Mouse (Mus musculus) CH12.LX (cell line): ENCODE measurements around the gene Ubtd2. TPM values are rescaled to one million over a fixed set of nuclear protein-coding genes. Genes with fewer than 3 reads are reported as not detected.

Experiments used
- DNase-seq: peaks from one replicate; pipeline ENCODE4 v3.0.0-alpha.2; 2013; ENCODE audit errors: extremely low read depth
- H3K27ac ChIP-seq: 2 replicates; pipeline ENCODE4 v1.5.1; 2012; ENCODE audit warnings: low read depth, mild to moderate bottlenecking, control low read depth, moderate library complexity; ENCODE audit not compliant: insufficient read depth
- H3K27me3 ChIP-seq: replicated peaks from 2 replicates; pipeline ENCODE3; 2012; ENCODE audit warnings: inconsistent platforms
- H3K36me3 ChIP-seq, 2 experiments: replicated peaks in 1 of 2; 2 replicates each; pipeline versions ENCODE3 to v1.6.1; 2012; ENCODE audit warnings: inconsistent platforms in 1 of 2, low read length in 1 of 2, mild to moderate bottlenecking in 1 of 2, mixed read lengths in 1 of 2, moderate library complexity in 1 of 2; ENCODE audit not compliant: control insufficient read depth in 1 of 2, insufficient read depth in 1 of 2
- H3K4me1 ChIP-seq, 2 experiments: 2 replicates each; pipeline ENCODE4 v1.6.1; 2012; ENCODE audit warnings: inconsistent platforms in 1 of 2, moderate library complexity in 1 of 2; ENCODE audit not compliant: insufficient read depth in 2 of 2, control insufficient read depth in 1 of 2
- H3K4me2 ChIP-seq: 2 replicates; pipeline ENCODE4 v1.6.1; 2012; ENCODE audit warnings: low read depth, mild to moderate bottlenecking, control low read depth; ENCODE audit not compliant: poor library complexity, insufficient read depth, severe bottlenecking
- H3K4me3 ChIP-seq, 3 experiments: fragments of 150-350 bp in 1 of 3; sonication (generic) in 1 of 3; replicated peaks in 1 of 3; 2 replicates each; pipeline versions ENCODE3 to v1.5.1; 2011 to 2012; ENCODE audit warnings: low read depth in 2 of 3, low read length in 2 of 3, mild to moderate bottlenecking in 2 of 3, moderate library complexity in 2 of 3, control low read depth in 1 of 3, improper control_type of control experiment in 1 of 3, inconsistent platforms in 1 of 3, mixed read lengths in 1 of 3; ENCODE audit not compliant: poor library complexity in 1 of 3
- H3K79me2 ChIP-seq: replicated peaks from 2 replicates; pipeline ENCODE4 v1.6.1; 2012; ENCODE audit warnings: mild to moderate bottlenecking, moderate library complexity; ENCODE audit not compliant: control insufficient read depth, poor library complexity, insufficient read depth, severe bottlenecking; ENCODE audit errors: extremely low read depth
- H3K9ac ChIP-seq: 2 replicates; pipeline ENCODE4 v1.6.1; 2012; ENCODE audit warnings: low read depth, mild to moderate bottlenecking, control low read depth, moderate library complexity; ENCODE audit not compliant: insufficient read depth
- H3K9me3 ChIP-seq: replicated peaks from 2 replicates; pipeline ENCODE3; 2012; ENCODE audit warnings: low read length, inconsistent platforms, mixed read lengths
- CHD1 ChIP-seq: IDR thresholded peaks from 2 replicates; pipeline ENCODE4 v1.6.1; 2012; ENCODE audit warnings: low read depth, low read length, improper control_type of control experiment, inconsistent platforms
- CHD2 ChIP-seq: IDR thresholded peaks from 2 replicates; pipeline ENCODE4 v1.6.1; 2011; ENCODE audit warnings: low read length, improper control_type of control experiment
- CTCF ChIP-seq, 2 experiments: IDR thresholded peaks in 1 of 2; conservative IDR thresholded peaks in 1 of 2; 2 replicates each; pipeline ENCODE4 v1.5.1; 2011 to 2012; ENCODE audit warnings: low read depth in 2 of 2, low read length in 2 of 2, improper control_type of control experiment in 1 of 2, inconsistent platforms in 1 of 2, mild to moderate bottlenecking in 1 of 2, moderate library complexity in 1 of 2
- E2F4 ChIP-seq: IDR thresholded peaks from 2 replicates; pipeline ENCODE4 v1.6.1; 2011; ENCODE audit warnings: low read depth, low read length, improper control_type of control experiment; ENCODE audit not compliant: insufficient replicate concordance
- ELF1 ChIP-seq: IDR thresholded peaks from 2 replicates; pipeline ENCODE4 v1.6.1; 2014; ENCODE audit warnings: low read depth, mild to moderate bottlenecking, inconsistent platforms, low read length, improper control_type of control experiment
- EP300 ChIP-seq: IDR thresholded peaks from 2 replicates; pipeline ENCODE4 v1.6.1; 2011; ENCODE audit warnings: low read length, improper control_type of control experiment
- ETS1 ChIP-seq: conservative IDR thresholded peaks from 2 replicates; pipeline ENCODE4 v1.6.1; 2012; ENCODE audit warnings: low read depth, mild to moderate bottlenecking, inconsistent platforms, low read length, improper control_type of control experiment, moderate library complexity
- GABPA ChIP-seq: IDR thresholded peaks from 2 replicates; pipeline ENCODE4 v1.6.1; 2012; ENCODE audit warnings: low read depth, low read length, improper control_type of control experiment, inconsistent platforms; ENCODE audit not compliant: insufficient replicate concordance
- HCFC1 ChIP-seq: IDR thresholded peaks from 2 replicates; pipeline ENCODE4 v1.6.1; 2012; ENCODE audit warnings: low read depth, mild to moderate bottlenecking, inconsistent platforms, low read length, improper control_type of control experiment
- IRF4 ChIP-seq: IDR thresholded peaks from 2 replicates; pipeline ENCODE4 v1.6.1; 2014; ENCODE audit warnings: low read depth, mild to moderate bottlenecking, inconsistent platforms, low read length, improper control_type of control experiment
- JUN ChIP-seq: IDR thresholded peaks from 2 replicates; pipeline ENCODE4 v1.6.1; 2011; ENCODE audit warnings: low read depth, mild to moderate bottlenecking, low read length, improper control_type of control experiment, moderate library complexity; ENCODE audit not compliant: insufficient read depth
- JUND ChIP-seq: conservative IDR thresholded peaks from 2 replicates; pipeline ENCODE4 v1.6.1; 2011; ENCODE audit warnings: low read depth, low read length, improper control_type of control experiment
- KAT2A ChIP-seq: IDR thresholded peaks from 2 replicates; pipeline ENCODE4 v1.6.1; 2012; ENCODE audit warnings: low read length, improper control_type of control experiment, inconsistent platforms; ENCODE audit not compliant: insufficient replicate concordance
- MAX ChIP-seq: IDR thresholded peaks from 2 replicates; pipeline ENCODE4 v1.6.1; 2011; ENCODE audit warnings: low read length, improper control_type of control experiment
- MEF2A ChIP-seq: IDR thresholded peaks from 2 replicates; pipeline ENCODE4 v1.6.1; 2014; ENCODE audit warnings: low read depth, mild to moderate bottlenecking, inconsistent platforms, low read length, improper control_type of control experiment, borderline replicate concordance
- MXI1 ChIP-seq: IDR thresholded peaks from 2 replicates; pipeline ENCODE4 v1.6.1; 2011; ENCODE audit warnings: mild to moderate bottlenecking, low read depth, low read length, improper control_type of control experiment
- NELFE ChIP-seq: IDR thresholded peaks from 2 replicates; pipeline ENCODE4 v1.6.1; 2011; ENCODE audit warnings: low read depth, low read length, improper control_type of control experiment
- NRF1 ChIP-seq: IDR thresholded peaks from 2 replicates; pipeline ENCODE4 v1.6.1; 2014; ENCODE audit warnings: low read depth, mild to moderate bottlenecking, inconsistent platforms, low read length, improper control_type of control experiment, moderate library complexity
- PAX5 ChIP-seq: IDR thresholded peaks from 2 replicates; pipeline ENCODE4 v1.6.1; 2012; ENCODE audit warnings: low read length, inconsistent platforms, mixed read lengths
- POLR2A ChIP-seq: IDR thresholded peaks from 2 replicates; pipeline ENCODE4 v1.6.1; 2011; ENCODE audit warnings: low read depth, mild to moderate bottlenecking, improper control_type of control experiment, low read length
- POLR2AphosphoS2 ChIP-seq: IDR thresholded peaks from 2 replicates; pipeline ENCODE4 v1.6.1; 2011; ENCODE audit warnings: low read depth, low read length, improper control_type of control experiment
- RAD21 ChIP-seq: IDR thresholded peaks from 2 replicates; pipeline ENCODE4 v1.6.1; 2011; ENCODE audit warnings: low read depth, mild to moderate bottlenecking, low read length, improper control_type of control experiment, moderate library complexity
- RCOR1 ChIP-seq: conservative IDR thresholded peaks from 2 replicates; pipeline ENCODE4 v1.6.1; 2012; ENCODE audit warnings: low read depth, mild to moderate bottlenecking, inconsistent platforms, low read length, improper control_type of control experiment
- SIN3A ChIP-seq: IDR thresholded peaks from 2 replicates; pipeline ENCODE4 v1.6.1; 2012; ENCODE audit warnings: low read length, improper control_type of control experiment, inconsistent platforms
- TBP ChIP-seq: conservative IDR thresholded peaks from 2 replicates; pipeline ENCODE4 v1.6.1; 2011; ENCODE audit warnings: low read depth, low read length, improper control_type of control experiment
- UBTF ChIP-seq: IDR thresholded peaks from 2 replicates; pipeline ENCODE4 v1.6.1; 2012; ENCODE audit warnings: low read depth, mild to moderate bottlenecking, inconsistent platforms, low read length, improper control_type of control experiment, moderate library complexity
- USF1 ChIP-seq: IDR thresholded peaks from 2 replicates; pipeline ENCODE4 v1.6.1; 2014; ENCODE audit warnings: low read depth, mild to moderate bottlenecking, inconsistent platforms, low read length, improper control_type of control experiment
- USF2 ChIP-seq: conservative IDR thresholded peaks from 2 replicates; pipeline ENCODE4 v1.6.1; 2011; ENCODE audit warnings: low read depth, low read length, improper control_type of control experiment
- ZC3H11A ChIP-seq: IDR thresholded peaks from 2 replicates; pipeline ENCODE4 v1.6.1; 2012; ENCODE audit warnings: low read depth, mild to moderate bottlenecking, inconsistent platforms, low read length, improper control_type of control experiment
- ZKSCAN1 ChIP-seq: IDR thresholded peaks from 2 replicates; pipeline ENCODE4 v1.6.1; 2012; ENCODE audit warnings: low read depth, inconsistent platforms, low read length, improper control_type of control experiment, borderline replicate concordance
- ZNF384 ChIP-seq: IDR thresholded peaks from 2 replicates; pipeline ENCODE4 v1.6.1; 2012; ENCODE audit warnings: low read depth, low read length, improper control_type of control experiment, inconsistent platforms
- dilution Hi-C: fragments of 300-500 bp; cut with MboI; formaldehyde crosslinking; loops from 2 replicates; pipeline ENCODE4 v1.14.3; 2020; ENCODE audit warnings: low sequenced_read_pairs; ENCODE audit not compliant: extremely low pct_unique_long_range_greater_than_20kb, extremely low pct_ligation_motif_present
- in situ Hi-C: fragments of 300-500 bp; cut with MboI; formaldehyde crosslinking; loops from 3 replicates; pipeline ENCODE4 v1.14.3; 2019; ENCODE audit warnings: low sequenced_read_pairs, low pct_ligation_motif_present, low pct_unique_long_range_greater_than_20kb, mixed read lengths
- polyA plus RNA-seq: library from polyadenylated mRNA; unstranded; fragments of >175 nt; gene quantifications from 2 replicates; pipeline ENCODE4 v1.2.1, GENCODE M21; 2012; ENCODE audit warnings: low read depth; ENCODE audit not compliant: insufficient read length
- total RNA-seq, 2 experiments: library from RNA; depleted of rRNA; stranded (reverse); fragments of 300-350 nt in 1 of 2; fragments of >200 nt in 1 of 2; gene quantifications; 2 replicates each; pipeline ENCODE4 v1.2.3; 2012 to 2014

Gene Ubtd2
- total and polyA plus RNA-seq, 3 experiments: 10.3 to 18.2 (median 17.8) TPM

- no peaks in the 10 kb centered on the region for H3K27me3 ChIP-seq
- H3K4me2 ChIP-seq: no peak overlapping the region
- no peaks in the 10 kb centered on the region for H3K9me3 ChIP-seq
- H3K27ac ChIP-seq: no peak overlapping the region
- no peak for DNase-seq
- no peak overlapping the region for H3K9ac ChIP-seq
- no peaks in the 10 kb centered on the region for H3K79me2 ChIP-seq
- dilution Hi-C loops: no loop called here
- peaks cover 0 to 9% of the 10 kb centered on the region in 2 experiments; a peak in 2 of 4 replicates for H3K4me1 ChIP-seq
- H3K4me3 ChIP-seq: no peak overlapping the region
- peaks cover 0 to 72% of the 10 kb centered on the region in 2 experiments for H3K36me3 ChIP-seq
- no peak for TF ChIP-seq ZC3H11A
- TF ChIP-seq USF1: no peak
- peak; percentile 2 for TF ChIP-seq ZNF384
- in situ Hi-C loops: no loop called here
These were observed 46.1 kb upstream of the Ubtd2 start for GRCm38 (mm10) chr11:32409052-32409451.

GRCm38 (mm10) chr11:32409823-32410562, 45.2 kb upstream of the Ubtd2 start:
- peaks cover 0 to 72% of the 10 kb centered on the region in 2 experiments for H3K36me3 ChIP-seq
- no peak overlapping the region for H3K4me2 ChIP-seq
- H3K27ac ChIP-seq: no peak overlapping the region
- H3K9ac ChIP-seq: no peak overlapping the region
- dilution Hi-C loops: no loop called here
- no peaks in the 10 kb centered on the region for H3K9me3 ChIP-seq
- H3K4me1 ChIP-seq: peaks cover 0 to 9% of the 10 kb centered on the region in 2 experiments; a peak in 2 of 4 replicates
- no peak overlapping the region for H3K4me3 ChIP-seq
- no peaks in the 10 kb centered on the region for H3K27me3 ChIP-seq
- DNase-seq: peak; percentile 13
- H3K79me2 ChIP-seq: no peaks in the 10 kb centered on the region
- in situ Hi-C loops: no loop called here
- peak; percentile 73 for TF ChIP-seq USF1
- no peak for TF ChIP-seq PAX5
- TF ChIP-seq ZKSCAN1: no peak
- peak; percentile 73 for TF ChIP-seq IRF4
- no peak for TF ChIP-seq HCFC1
- no peak for TF ChIP-seq UBTF
- no peak for TF ChIP-seq NELFE
- 0 out of 2 replicates have a peak, but pooled peaks have one; percentile 16 for TF ChIP-seq EP300
- no peak for TF ChIP-seq RAD21
- no peak for TF ChIP-seq ZNF384
- no peak for TF ChIP-seq MEF2A
- no peak for TF ChIP-seq POLR2AphosphoS2
- no peak for TF ChIP-seq ZC3H11A
- TF ChIP-seq KAT2A: no peak
- TF ChIP-seq MXI1: no peak
- no peak for TF ChIP-seq CHD2
- no peak for TF ChIP-seq ELF1
- TF ChIP-seq TBP: no peak
- no peak for TF ChIP-seq ETS1
- no peak for TF ChIP-seq E2F4
- TF ChIP-seq POLR2A: no peak
- TF ChIP-seq GABPA: no peak
- peak; percentile 49 for TF ChIP-seq USF2
- TF ChIP-seq NRF1: no peak
- TF ChIP-seq SIN3A: no peak
- TF ChIP-seq JUN: 0 out of 2 replicates have a peak, but pooled peaks have one; percentile 20
- peak; percentile 44; the same call in 1 of the 2 replicates for TF ChIP-seq JUND
- peak; percentile 45; the same call in 1 of the 2 replicates for TF ChIP-seq MAX
- TF ChIP-seq CHD1: no peak
- no peak for TF ChIP-seq CTCF (conservative IDR thresholded peaks at IDR 0.05 in 1 of 2, IDR thresholded peaks at IDR 0.05 in 1 of 2; ENCODE audit: low read depth in 2 of 2, low read length in 2 of 2)
- no peak for TF ChIP-seq RCOR1
